Mouse (Mus musculus) midbrain, postnatal 0 days (tissue): ENCODE results near the gene Gm5475. TPM values are rescaled to one million over a fixed set of nuclear protein-coding genes. Genes with fewer than 3 reads are reported as not detected.

Experiments
- ATAC-seq: fragments of 200-750 bp; cut with Nextera tagmentation; 2 replicates; pipeline ENCODE4 v1.8.0; 2017; ENCODE audit warnings: moderate number of reproducible peaks, mild to moderate bottlenecking, moderate TSS enrichment, moderate library complexity; ENCODE audit not compliant: low FRiP score
- DNase-seq: peaks from one replicate; pipeline ENCODE4 v3.0.0-alpha.2; 2015; ENCODE audit warnings: low spot score
- H3K27ac ChIP-seq: fragments of 300-500 bp; sonication (generic); 2 replicates; pipeline ENCODE4 v1.5.1; 2014; ENCODE audit warnings: low read depth, mild to moderate bottlenecking, low read length, mixed read lengths
- H3K27me3 ChIP-seq: fragments of 300-500 bp; sonication (generic); 2 replicates; pipeline ENCODE4 v1.6.1; 2014; ENCODE audit warnings: low read length, control low read depth, mixed read lengths; ENCODE audit not compliant: insufficient read depth
- H3K36me3 ChIP-seq: fragments of 300-500 bp; sonication (generic); 2 replicates; pipeline ENCODE4 v1.6.1; 2014; ENCODE audit warnings: low read length, control low read depth, mixed read lengths; ENCODE audit not compliant: insufficient read depth
- H3K4me1 ChIP-seq: fragments of 300-500 bp; sonication (generic); 2 replicates; pipeline ENCODE4 v1.6.1; 2014; ENCODE audit warnings: mild to moderate bottlenecking, control low read depth, antibody characterized with exemption, low read length, mixed read lengths; ENCODE audit not compliant: insufficient read depth
- H3K4me2 ChIP-seq: fragments of 300-500 bp; sonication (generic); 2 replicates; pipeline ENCODE4 v1.6.1; 2014; ENCODE audit warnings: low read depth, mild to moderate bottlenecking, low read length, mixed read lengths; ENCODE audit not compliant: poor library complexity, severe bottlenecking
- H3K4me3 ChIP-seq: fragments of 300-500 bp; sonication (generic); 2 replicates; pipeline ENCODE4 v1.5.1; 2014; ENCODE audit warnings: low read depth, mild to moderate bottlenecking, low read length, moderate library complexity
- H3K9ac ChIP-seq: fragments of 300-500 bp; sonication (generic); replicated peaks from 2 replicates; pipeline ENCODE4 v1.6.1; 2014; ENCODE audit warnings: mild to moderate bottlenecking, low read length, moderate library complexity, mixed read lengths; ENCODE audit not compliant: poor library complexity, severe bottlenecking
- H3K9me3 ChIP-seq: fragments of 300-500 bp; sonication (generic); 2 replicates; pipeline ENCODE4 v1.6.1; 2016; ENCODE audit warnings: low read length, control low read depth
- CTCF ChIP-seq: IDR thresholded peaks from 2 replicates; pipeline ENCODE4 v1.5.1; 2016; ENCODE audit warnings: antibody characterized with exemption, mild to moderate bottlenecking
- WGBS: fragments of 180-500 bp; shearing (Covaris S2); extraction: QIAGEN DNeasy Blood & Tissue Kit; methylation state at CpG from one replicate; pipeline ENCODE4 v1.1.7; 2014; 5-methylcytosine and 5-hydroxymethylcytosine counted together
- polyA plus RNA-seq: library from polyadenylated mRNA; unstranded; fragments of >200 nt; fragmentation: Nextera tagmentation; extraction: Ambion mirVana; gene quantifications from 2 replicates; pipeline ENCODE4 v1.2.1, GENCODE M21; 2015
- total RNA-seq: library from RNA; depleted of rRNA; stranded (reverse); fragments of >200 nt; gene quantifications from 2 replicates; pipeline ENCODE4 v1.2.3, GENCODE M21; 2014

Gm5475 gene
- total and polyA plus RNA-seq, 2 experiments from 2014 or later, result 0.17 TPM; not detected in 1

DNA sequence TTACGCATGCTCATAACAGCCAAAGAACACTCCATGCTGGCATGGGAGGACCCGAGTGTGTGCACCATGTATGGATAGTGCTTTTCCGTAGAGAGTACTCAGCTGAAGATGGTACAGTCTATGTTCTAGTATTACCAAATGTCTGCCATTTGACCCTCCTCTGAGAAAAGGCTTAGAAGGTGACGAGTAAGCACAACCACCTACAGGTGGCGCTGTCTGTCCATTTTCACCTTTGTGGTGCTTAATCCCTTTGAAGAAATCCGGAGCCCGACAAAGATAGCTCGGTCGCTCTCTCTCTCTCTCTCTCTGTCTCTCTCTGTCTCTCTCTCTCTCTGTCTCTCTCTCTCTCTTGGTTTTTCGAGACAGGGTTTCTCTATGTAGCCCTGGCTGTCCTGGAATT lies 36.1 kb downstream of the Gm5475 start:
- DNase-seq (peak; percentile 78), ATAC-seq (no peak; the same call in 1 of the 2 replicates)
- Histone ChIP-seq H3K27ac (no peak overlapping the region), H3K4me1 (no peaks in the 10 kb centered on the region), H3K9me3 (no peaks in the 10 kb centered on the region), H3K4me3 (no peak overlapping the region), H3K27me3 (no peaks in the 10 kb centered on the region), H3K9ac (no peak overlapping the region), H3K4me2 (no peak overlapping the region), H3K36me3 (no peaks in the 10 kb centered on the region)
- peak; percentile 72 for TF ChIP-seq CTCF
- WGBS, result 42% methylated on average over 10 of the region's 10 CpGs

DNA sequence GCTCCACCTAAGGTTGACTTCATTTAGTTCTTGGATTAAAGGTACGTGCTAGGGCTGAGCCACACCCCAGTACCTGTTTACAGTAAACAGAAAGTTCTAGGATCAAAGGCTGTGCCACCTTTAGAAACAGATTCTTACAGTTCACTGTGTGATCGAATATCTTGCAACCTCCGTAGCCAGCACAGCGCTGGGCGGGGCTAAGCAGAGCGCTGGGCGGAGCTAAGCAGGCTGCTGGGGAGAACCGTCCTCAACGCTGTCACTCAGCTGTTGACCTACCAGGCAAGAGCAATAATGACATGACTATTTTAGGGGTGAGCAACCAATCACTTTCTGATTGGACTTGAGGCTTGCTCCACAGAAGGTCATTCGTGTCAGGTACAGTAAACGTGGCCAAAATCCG lies 39.0 kb downstream of the Gm5475 start:
- Histone ChIP-seq H3K27me3 (no peaks in the 10 kb centered on the region), H3K36me3 (no peaks in the 10 kb centered on the region), H3K4me1 (no peaks in the 10 kb centered on the region), H3K9me3 (no peaks in the 10 kb centered on the region), H3K27ac (no peak overlapping the region), H3K4me3 (no peak overlapping the region), H3K9ac (no peak overlapping the region), H3K4me2 (no peak overlapping the region)
- DNase-seq, result no peak
- WGBS, result 11% methylated on average over 12 of the region's 12 CpGs
- ATAC-seq, result no peak
- no peak for TF ChIP-seq CTCF

DNA sequence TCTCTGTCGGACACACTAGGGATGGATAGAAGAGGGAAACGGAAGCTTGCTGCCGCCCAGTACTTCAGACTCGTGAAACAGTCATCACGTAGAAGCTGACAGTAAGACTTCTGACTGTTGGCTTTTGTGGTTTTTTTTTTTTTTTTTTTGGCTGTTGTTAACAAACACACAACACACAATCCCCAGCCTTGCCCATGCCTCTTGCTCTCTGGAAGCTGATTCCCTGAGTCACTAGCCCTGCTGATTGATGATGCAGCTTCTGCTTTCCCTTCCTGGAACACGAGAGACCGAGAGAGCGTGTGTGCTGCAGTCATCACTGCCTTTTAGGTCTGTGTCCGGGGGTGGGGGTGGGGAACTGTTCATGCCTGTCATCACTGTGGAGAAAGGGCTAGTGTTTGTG lies 39.7 kb downstream of the Gm5475 start:
- no peak for TF ChIP-seq CTCF
- H3K4me1 ChIP-seq, result no peaks in the 10 kb centered on the region
- 74% methylated on average over 9 of the region's 9 CpGs for WGBS
- H3K9me3 ChIP-seq, result no peaks in the 10 kb centered on the region
- H3K9ac ChIP-seq, result no peak overlapping the region
- H3K36me3 ChIP-seq, result no peaks in the 10 kb centered on the region
- DNase-seq (no peak), ATAC-seq (no peak)
- H3K27ac ChIP-seq, result no peak overlapping the region
- H3K4me2 ChIP-seq, result no peak overlapping the region
- H3K27me3 ChIP-seq, result no peaks in the 10 kb centered on the region
- no peak overlapping the region for H3K4me3 ChIP-seq

DNA sequence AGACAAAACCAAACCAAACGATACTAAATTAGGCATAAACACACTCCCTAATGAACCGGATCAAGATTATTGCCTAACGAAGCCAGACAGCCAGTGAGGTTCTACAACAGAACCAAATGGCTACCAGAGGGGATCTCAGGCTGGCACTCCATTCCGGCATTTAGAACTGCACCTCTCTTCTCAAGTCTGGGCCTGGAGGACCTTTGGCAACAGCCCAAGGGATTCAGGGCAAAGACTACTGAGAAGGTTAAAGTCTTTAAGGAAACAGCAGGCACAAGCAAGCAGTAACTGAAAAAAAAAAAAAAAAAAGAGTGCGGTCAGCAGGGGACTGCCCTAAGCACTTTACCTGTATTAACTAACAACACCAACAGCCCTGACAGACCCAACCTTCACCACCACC lies 40.1 kb downstream of the Gm5475 start:
- H3K36me3 ChIP-seq, result no peaks in the 10 kb centered on the region
- WGBS, result 84% methylated on average over 5 of the region's 5 CpGs
- TF ChIP-seq CTCF, result no peak
- DNase-seq, result no peak
- H3K27ac ChIP-seq, result no peak overlapping the region
- H3K4me2 ChIP-seq, result no peak overlapping the region
- H3K4me1 ChIP-seq, result no peaks in the 10 kb centered on the region
- H3K9me3 ChIP-seq, result no peaks in the 10 kb centered on the region
- H3K9ac ChIP-seq, result no peak overlapping the region
- ATAC-seq, result no peak
- H3K4me3 ChIP-seq, result no peak overlapping the region
- H3K27me3 ChIP-seq, result no peaks in the 10 kb centered on the region

- Histone ChIP-seq H3K27me3 (no peaks in the 10 kb centered on the region), H3K9ac (no peak overlapping the region), H3K4me3 (no peak overlapping the region), H3K36me3 (no peaks in the 10 kb centered on the region), H3K9me3 (no peaks in the 10 kb centered on the region), H3K4me2 (no peak overlapping the region), H3K27ac (no peak overlapping the region), H3K4me1 (0 out of 2 replicates have a peak, but pooled peaks cover 5% of the 10 kb centered on the region)
- ATAC-seq (0 out of 2 replicates have a peak, but pooled peaks have one; percentile 6), DNase-seq (peak; percentile 71)
- TF ChIP-seq CTCF, result peak; percentile 79
- WGBS, result 26% methylated on average over 6 of the region's 6 CpGs
These were observed 41.8 kb downstream of the Gm5475 start for GRCm38 (mm10) chr15:100463712-100464111.

DNA sequence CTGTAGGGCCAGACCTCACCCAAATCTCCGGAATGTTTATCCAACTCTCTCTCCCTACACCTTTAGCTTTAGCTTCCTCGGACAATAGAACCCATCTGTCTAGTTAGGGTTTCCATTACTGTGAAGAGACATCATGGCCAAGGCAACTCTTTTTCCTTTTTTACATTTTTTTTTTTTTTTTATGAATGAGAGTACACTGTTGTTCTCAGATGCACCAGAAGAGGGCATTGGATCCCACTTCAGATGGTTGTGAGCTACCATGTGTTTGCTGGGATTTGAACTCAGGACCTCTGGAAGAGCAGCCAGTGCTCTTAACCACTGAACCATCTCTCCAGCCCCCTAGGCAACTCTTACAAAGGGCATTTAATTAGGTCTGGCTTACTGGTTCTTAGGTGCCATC lies 43.5 kb downstream of the Gm5475 start:
- TF ChIP-seq CTCF, result peak; percentile 33

More for the DNA sequence above, 43.5 kb downstream of the Gm5475 start:
- Histone ChIP-seq H3K27me3 (no peaks in the 10 kb centered on the region), H3K4me1 (peaks cover 13% of the 10 kb centered on the region; the same call in 1 of the 2 replicates), H3K27ac (no peak overlapping the region), H3K9me3 (no peaks in the 10 kb centered on the region), H3K36me3 (no peaks in the 10 kb centered on the region), H3K4me3 (no peak overlapping the region), H3K4me2 (no peak overlapping the region), H3K9ac (no peak overlapping the region)
- 79% methylated on average over 2 of the region's 2 CpGs for WGBS
- no peak for ATAC-seq
- no peak for DNase-seq
